Mouse (Mus musculus) urinary bladder, postnatal 25 days (tissue): Measurements from ENCODE around the gene Gna13.
"Not testable (repeated sequence)": the region's sequence is repeated elsewhere in the genome, so short reads cannot be mapped to it uniquely, and the experiment has no call there.

Experiments used
- DNase-seq: peaks from one replicate; pipeline ENCODE4 v3.0.0; 2022; ENCODE audit warnings: low spot score

Gna13 gene

DNA sequence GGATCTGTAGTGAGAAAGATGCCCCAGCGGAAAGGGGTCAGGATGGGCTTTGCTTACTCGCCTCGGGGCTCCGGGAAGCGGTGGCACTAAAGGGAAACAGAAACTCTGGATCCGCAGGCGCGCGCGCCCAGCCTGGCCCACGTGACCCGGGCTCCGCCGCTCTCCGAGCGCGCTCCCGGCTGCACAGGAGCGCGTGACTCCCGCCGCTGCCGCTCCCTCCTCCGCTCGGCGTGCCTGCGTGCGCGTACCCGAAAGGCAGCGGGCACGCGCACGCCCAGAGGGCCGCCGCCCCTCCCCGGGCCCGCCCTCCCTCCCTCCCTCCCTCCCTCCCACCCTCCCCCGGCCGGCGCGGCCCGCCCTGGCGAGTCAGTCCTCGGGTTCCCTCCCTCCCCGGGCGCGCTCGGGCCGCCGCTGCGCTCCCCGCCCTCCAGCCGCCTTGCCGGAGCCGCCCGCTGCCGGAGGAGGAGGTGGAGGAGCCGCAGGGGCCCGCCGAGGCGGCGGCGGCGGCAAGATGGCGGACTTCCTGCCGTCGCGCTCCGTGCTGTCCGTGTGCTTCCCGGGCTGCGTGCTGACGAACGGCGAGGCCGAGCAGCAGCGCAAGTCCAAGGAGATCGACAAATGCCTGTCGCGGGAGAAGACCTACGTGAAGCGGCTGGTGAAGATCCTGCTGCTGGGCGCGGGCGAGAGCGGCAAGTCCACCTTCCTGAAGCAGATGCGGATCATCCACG is at the start of gene Gna13:
TSS of gene Gna13 (plus strand) at position 369 of the 728 bp plus-strand sequence.
- DNase-seq = peak; percentile 88

DNA sequence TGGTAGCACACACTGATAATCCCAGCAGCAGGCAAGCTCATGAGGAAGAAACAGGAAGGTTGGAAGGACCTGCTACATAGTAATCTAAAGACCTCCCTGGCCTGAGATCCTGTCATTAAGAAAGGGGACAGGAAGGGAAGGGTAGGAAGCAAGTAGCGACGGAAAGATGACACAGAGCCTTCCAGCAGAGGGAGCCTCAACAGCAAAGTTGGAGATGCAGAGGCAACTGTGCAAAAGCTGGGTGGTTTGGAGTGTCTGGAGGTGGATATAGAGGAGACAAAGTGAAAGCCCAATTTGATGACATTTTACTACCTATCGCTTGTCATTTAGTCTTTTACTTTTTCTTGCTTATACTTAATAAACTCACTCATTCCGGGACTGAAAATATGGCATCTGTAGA is 45.7 kb upstream of the Gna13 start:
- no peak for DNase-seq

DNA sequence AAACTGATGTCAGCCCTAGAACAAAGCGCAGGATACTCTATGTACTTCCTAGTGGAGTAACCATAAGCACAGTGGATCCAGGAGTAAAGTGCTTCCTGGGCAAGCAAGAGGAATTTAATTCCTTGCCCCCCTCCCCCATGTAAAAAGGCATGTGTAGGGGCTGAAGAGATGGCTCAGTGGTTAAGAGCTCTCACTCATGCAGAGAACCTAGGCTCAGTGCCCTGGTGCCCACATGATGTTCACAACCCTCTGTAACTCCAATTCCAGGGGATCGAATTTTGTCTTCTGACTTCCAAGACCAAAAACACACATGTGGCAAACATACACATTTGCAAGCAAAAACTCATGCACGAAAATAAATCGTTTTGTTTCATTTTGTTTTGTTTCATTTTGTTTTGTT is 43.2 kb upstream of the Gna13 start:
- DNase-seq = no peak

DNA sequence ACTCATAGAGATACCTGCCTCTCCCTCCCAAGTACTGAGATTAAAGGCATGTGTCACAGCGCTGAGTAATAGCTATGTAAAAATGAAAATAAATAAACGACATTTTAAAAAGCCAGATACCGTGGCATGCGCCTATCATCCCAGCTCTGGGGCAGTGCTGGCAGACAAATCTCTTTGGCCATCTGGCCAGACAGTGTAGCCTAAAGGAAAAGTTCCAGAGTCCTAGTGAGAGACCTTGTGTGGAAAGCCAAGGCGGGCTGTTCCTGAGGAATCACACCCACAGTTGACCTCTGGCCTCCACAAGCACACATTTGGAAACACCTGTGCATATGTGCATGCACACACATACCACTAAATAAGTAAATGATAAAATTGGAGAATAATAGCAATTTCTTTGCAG is 42.7 kb upstream of the Gna13 start:
- no peak for DNase-seq

DNA sequence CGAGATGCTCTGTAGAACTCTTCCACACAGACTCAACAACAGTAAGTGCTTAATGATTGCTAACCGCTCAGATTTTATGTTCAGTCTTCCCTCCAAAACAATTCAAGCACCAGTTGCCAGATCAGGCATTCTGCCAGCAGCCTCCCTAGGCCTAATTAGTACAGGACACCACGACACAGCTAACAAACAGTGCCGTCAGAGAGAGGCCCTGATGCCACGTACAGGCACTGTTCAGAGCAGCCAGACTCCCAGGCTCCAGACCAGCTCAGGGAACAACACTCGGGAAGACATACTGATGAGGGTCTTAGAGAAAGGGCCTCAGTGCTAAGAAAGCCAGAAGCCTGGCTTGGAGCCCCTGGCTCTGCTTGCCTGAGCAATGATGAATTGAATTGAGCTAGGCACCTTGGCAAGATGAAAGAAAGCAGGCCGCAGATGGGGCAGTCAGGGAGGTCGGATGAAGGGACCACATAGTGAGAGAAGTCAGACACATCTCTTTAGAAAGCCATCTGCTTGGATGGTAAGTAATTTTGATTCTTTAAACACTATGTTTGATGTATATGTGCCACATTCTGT is 42.2 kb upstream of the Gna13 start:
- no peak for DNase-seq

DNA sequence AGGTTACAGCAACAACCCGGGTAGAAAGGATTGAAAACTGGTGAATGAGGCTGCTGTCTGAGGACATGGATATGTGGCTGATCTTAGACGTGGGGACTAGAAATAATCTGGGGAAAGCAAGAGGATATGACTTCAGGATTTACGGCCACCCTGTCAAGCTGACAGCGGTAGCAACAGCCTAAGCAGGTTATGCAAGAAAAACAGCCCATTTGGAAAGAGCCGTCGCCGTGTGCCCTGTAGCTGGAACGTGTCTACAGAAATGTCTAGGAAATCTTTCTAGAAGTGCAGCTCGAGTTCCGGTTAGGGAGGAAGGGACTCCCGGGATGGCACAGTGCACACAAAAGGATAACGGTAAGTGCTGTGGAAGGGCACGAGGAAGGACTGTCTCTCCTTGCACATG is 36.4 kb upstream of the Gna13 start:
- DNase-seq = no peak

DNA sequence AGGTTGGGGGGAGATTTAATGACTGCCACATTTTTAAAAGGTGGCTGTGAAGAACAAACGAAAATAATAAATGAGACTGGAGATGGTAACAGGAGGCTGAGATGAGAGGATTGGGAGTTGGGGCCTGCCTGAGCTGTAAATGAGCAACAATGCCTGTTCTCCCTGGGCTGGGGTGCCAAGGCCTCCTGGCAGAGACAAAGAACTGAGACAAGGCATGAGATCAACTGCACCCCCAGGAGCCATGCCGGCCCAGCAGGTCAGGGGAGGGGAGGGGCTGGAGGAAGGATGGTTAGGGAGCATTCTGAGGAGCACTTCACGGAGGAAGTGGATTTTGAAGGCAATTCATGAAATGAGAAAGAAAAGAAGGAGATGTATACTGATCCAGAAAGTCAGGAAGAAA is 35.2 kb upstream of the Gna13 start:
- DNase-seq = no peak

DNA sequence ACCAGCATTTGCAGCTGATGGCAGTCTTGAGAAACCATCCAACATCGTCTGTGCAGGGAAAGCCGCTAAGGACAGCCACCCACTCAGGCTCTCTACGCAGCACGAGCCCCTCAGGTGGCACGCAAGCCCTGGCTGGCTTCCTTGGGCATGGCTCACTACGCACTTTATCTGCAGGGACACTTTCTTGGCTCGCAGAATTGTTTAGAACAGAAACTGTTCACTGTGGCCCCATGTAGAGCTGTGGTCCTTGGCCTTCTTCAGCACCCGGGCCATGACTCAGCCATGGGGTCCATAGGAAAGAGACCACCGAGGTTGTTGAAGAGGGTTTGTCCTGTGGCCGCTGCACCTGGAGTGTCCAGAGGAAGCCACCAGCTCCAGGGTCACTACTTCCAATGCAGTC is 34.7 kb upstream of the Gna13 start:
- no peak for DNase-seq

DNA sequence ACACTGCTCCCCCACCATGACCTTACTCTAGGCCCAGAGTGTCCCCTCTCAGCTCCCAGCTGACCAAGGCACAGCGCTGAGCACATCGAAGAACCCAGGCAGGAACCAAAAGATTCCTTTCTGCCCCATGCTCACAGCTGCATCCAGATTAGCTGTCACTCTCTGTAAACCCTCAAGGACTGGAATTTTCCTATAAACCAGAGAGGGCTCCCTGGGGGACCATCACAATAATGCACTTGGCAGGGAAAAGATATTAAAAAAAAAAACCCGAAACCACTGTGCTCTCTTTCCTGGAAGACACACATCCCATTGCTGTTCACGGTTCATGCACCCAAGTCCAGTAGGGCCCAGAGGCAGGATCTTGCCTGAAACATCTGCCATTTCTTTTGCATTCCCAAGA is 33.3 kb upstream of the Gna13 start:
- DNase-seq = no peak

DNA sequence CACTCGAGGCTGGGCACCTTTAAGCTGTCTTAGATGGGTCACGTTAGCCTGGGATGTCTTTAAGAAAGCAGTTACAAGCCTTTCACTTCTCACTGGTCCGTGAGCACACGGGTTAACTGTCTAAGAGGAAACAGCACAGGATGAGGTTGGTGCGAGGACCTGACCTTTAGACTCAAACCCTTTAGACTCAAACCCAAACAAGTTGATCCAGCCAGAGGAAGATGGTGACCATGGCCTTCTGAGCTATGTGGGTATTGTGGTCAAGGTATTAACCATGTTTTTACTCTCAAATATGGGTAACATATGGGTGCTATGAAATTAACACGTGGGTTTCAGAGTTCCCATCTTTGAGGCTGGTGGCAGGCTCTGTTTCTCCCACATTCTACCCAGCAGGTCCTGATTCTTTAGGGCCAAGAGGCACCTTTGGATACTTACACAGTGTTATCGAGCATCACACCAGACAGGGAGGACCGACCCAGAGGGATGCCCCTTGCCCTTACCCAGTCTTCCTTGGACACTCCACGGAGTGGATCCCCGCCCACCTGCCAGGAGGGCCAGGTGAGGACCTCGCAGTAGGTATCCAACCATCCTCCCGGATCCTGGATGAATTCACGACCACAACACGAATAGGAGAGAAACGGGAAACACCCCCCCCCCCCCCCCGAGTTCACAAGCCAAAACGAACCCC is 31.8 kb upstream of the Gna13 start:
- no peak for DNase-seq

DNA sequence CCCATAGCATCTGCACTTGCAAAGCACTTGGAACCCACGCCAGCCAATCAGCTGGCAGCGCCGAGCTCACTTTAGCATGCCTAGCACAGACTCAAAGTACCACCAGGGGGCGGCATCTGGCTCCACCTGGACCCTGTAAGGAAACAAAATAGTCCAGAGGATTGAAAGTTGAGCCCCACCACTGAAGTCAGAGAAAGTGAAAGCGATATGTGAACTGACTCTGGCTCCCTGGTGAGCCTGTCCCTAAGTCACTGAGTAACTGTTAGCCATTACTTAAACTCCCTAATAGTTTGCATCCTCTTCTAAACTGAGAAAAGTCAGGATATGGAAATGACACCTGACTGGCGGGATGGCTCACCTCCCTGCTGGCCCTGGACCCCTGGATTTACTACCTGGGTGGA is 31.2 kb upstream of the Gna13 start:
- DNase-seq = peak; percentile 94

DNA sequence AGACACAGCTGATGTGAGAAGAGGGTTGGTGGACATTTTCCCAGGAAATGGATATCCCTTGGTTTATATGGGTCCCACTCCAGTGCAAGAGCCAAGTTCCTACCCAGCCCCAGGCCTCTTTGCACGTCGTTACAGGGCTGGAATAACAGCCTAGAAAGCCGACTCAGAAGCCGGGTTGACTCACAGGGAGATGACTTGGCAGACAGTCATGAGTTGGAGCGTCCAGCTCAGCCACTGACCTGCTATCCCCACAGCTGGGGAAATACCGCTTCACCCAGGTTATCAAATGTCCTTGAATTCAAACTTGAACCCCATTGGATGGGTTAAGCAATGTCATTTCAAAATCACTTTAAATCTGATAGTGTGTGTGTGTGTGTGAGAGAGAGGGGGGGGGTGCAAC is 29.9 kb upstream of the Gna13 start:
- no peak for DNase-seq

DNA sequence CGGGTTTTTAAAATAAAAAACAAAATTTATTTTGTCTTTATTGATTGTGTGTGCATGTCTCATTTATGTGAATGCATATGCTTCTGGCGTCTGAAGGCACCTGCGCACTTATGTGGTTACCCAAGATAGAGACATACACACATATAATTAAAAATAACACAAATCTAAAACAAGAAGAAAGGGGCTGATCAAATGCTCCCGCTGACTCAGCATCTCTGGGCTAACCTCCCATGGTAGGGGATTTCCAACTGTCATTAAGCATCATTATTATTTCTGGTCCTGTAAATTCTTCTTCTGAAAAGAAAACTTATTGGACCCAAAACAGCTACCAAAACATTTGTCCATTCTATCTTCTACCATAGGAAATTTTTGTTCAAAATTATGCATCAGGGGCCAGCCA is 27.9 kb upstream of the Gna13 start:
- DNase-seq = no peak

DNA sequence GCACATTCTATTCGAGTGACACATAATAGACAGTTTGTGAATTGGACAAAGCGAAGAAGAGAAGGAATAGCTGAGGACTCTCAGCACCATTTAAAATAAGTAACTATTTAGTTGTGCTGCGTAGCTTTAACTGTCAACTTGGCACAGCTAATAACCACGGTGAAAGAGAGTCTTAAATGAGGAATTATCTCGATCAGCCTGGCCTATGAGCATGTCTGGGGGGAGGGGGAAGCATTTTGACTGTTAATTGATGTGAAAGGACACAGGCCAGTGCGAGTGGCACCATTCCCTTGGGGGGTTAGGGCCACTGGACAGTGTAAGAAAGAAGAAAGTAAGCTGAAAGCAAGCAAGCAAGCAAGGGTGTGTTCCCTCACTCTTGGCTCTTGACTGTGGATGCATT is 26.7 kb upstream of the Gna13 start:
- DNase-seq = no peak

DNA sequence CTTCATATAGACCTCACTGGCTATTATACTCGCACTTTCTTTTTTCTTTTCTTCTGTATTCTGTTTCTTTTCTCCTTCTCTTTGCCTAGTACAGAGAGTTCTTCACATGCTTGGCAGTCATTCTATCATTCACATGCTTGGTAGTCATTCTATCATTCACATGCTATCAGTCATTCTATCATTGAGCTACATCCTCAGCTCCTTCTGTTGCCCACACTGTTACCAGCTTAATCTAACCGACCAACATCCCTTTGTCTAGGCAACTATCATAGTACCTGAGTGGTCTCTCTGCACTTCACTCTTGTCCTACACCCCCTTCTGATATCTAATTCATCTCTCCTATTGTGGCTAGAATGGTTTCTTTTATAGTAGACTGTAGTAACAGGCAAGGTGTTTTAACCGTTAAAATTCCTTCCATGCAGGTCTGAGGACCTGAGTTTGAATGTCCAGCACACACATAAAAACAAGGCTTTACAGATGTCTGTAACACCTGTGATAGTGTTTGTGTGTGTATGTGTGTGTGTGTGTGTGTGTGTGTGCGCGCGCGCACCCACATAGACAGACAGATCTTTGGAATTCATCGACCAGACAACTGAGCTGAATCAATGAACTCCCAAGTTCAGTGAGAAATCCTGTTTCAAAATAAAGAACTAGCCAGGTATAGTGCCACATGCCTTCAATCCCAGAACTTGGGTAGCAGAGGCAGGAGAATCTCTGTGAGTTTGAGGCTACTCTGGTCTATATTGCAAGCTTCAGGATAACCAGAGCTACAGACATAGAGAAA is 23.3 kb upstream of the Gna13 start:
- no peak for DNase-seq

DNA sequence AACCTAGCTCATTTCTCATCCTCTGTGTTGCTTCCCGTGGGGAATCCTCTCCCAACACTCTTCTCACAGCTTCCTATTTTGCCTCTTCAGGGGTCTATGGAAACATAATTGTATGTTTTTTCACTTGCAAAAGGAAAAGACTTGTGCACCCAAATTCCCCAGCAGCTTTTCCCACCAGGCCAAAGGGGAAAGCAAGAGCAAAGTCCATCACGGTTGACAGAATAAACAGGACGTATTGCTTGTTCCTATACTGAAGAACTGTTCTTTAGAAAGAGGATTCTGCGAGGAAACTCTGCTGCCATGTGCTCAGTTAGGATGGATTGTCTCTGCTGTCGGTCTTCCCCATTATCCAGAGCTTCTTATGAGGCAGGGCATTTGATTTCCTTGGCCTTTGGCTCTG is 22.1 kb upstream of the Gna13 start:
- DNase-seq = no peak

DNA sequence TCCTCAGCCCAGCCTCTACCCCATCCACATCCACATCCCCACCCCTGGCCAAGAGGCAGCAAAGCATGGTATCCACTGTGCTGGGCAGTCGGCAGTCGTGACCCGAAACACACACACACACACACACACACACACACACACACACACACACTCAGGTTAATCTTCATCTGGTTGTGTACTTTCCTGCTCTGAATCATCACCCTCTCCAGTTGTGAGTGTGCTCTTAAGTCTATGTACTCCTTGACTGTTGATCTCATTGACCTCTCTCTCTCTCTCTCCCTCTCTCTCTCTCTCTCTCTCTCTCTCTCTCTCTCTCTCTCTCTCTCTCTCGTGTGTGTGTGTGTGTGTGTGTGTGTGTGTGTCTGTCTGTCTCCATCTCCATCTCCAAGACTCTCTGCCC is 20.0 kb upstream of the Gna13 start:
- DNase-seq = not testable (repeated sequence)

DNA sequence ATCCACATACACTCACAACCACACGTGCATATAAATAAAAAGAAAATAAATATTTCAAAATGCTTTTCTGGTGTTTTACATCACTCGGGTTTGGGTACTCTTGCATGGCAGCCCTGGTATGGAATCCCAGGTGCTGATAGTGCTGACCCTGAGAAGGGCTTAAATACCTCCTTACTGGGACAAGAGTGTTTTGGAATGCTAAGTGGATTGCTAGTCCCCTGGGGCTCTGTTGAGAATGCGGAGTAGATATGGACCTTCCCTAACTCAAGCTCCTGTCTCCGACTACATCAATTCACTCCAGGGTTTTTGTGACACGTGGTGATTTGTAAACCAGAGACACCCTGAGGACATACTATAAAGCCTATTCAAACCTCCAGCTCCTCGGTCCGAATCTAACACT is 19.1 kb upstream of the Gna13 start:
- no peak for DNase-seq

DNA sequence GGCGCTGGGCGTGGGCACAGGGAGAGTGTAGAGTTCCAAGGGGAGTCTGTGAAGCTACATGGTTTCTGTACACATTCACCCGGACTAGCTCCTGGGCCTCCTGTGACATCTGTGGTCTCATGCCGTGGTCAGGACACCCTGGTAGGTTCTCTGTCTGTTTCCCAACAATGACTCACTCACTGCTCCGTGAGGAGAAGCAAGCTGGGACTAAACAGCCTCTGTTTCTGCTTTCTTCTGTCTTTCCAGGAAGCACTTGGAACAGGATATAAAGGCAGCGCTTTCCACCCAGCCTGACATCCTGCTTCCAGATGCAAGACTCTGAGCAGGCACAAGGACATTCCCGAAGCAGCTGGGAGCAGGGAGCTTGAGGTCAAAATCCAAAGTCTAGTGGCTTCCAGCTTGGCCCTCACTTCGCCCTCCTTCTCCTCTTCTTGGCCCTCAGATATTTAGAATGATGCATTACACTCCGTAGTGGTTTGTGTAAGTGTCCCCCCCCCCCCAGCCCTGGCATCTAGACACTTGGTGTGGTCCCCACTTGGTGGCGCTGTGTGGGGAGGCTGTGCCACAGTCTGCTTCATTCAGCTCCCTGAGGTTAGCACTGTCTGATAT is 18.5 kb upstream of the Gna13 start:
- DNase-seq = no peak

DNA sequence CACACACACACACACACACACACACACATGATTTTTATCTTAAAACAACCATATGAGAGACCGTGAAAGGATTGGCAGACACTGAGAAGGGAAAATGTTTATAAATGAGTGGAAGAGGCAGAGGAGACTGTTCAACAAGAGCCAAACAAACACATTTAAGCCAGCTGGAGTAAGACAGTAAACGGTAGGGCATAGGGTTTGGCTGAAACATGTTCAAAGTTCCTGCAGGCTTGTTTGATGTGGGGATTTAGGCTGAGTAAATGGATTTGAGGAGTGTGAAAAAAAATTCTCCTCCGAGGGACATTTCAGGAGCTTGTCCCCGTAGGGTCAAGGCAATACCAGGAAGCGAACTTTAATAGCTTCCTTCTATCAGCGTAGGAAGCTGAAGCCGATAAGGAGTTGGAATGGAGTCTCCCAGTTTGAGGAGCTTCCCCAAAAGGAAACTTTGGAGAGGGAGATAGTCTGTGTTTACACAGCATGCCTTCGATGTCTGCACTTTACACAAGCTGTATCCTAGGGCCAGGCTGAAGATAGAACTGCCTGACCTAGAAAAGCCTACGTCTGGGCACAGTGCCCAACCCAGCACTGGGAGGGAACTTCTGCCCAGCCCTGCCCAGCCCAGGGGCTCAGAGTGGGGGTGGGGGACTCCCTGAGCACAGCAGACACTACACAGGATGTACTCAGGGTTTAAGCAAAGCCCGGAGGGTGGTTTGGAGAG is 15.2 kb upstream of the Gna13 start:
- DNase-seq = peak; percentile 63

DNA sequence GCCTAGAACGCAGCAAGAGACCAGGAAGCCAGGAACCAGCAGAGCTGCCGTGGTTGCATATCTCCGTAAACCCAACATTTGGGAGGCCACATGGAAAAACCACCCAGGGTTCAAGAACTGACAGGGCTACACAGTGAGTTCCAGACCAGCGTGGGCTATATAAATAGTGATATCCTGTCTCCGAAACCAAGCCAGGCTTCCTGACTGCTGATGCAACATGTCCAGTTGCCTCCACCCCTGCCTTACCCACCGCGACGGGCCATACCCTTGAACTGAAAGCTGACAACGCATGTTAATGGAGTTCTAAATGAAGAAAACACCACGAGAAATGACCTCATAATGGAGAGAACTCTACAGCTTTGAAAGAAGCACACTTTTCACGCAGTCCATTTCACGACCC is 14.2 kb upstream of the Gna13 start:
- no peak for DNase-seq
